Mouse (Mus musculus) lung, embryonic 14.5 days (tissue): ENCODE measurements around the gene Npm3. TPM values are rescaled to one million over a fixed set of nuclear protein-coding genes. Genes with fewer than 3 reads are reported as not detected.

Source experiments
- ATAC-seq: fragments of 200-750 bp; cut with Nextera tagmentation; 2 replicates; pipeline ENCODE4 v1.8.0; 2017; ENCODE audit warnings: mild to moderate bottlenecking, moderate TSS enrichment, moderate library complexity; ENCODE audit not compliant: insufficient read depth
- DNase-seq: peaks from one replicate; pipeline ENCODE4 v3.0.0-alpha.2; 2015
- H3K27ac ChIP-seq: fragments of 300-500 bp; sonication (generic); 2 replicates; pipeline ENCODE4 v1.5.1; 2014; ENCODE audit warnings: low read depth, mild to moderate bottlenecking, moderate library complexity
- H3K27me3 ChIP-seq: fragments of 300-500 bp; sonication (generic); 2 replicates; pipeline ENCODE4 v1.6.1; 2014; ENCODE audit warnings: low read length, control low read depth; ENCODE audit not compliant: insufficient read depth
- H3K36me3 ChIP-seq: fragments of 300-500 bp; sonication (generic); 2 replicates; pipeline ENCODE4 v1.6.1; 2014; ENCODE audit warnings: control low read depth; ENCODE audit not compliant: insufficient read depth
- H3K4me1 ChIP-seq: fragments of 300-500 bp; sonication (generic); 2 replicates; pipeline ENCODE4 v1.6.1; 2014; ENCODE audit warnings: antibody characterized with exemption, control low read depth; ENCODE audit not compliant: insufficient read depth
- H3K4me2 ChIP-seq: fragments of 300-500 bp; sonication (generic); 2 replicates; pipeline ENCODE4 v1.6.1; 2014; ENCODE audit warnings: mild to moderate bottlenecking
- H3K4me3 ChIP-seq: fragments of 300-500 bp; sonication (generic); 2 replicates; pipeline ENCODE4 v1.5.1; 2014; ENCODE audit warnings: low read depth, low read length
- H3K9ac ChIP-seq: fragments of 300-500 bp; sonication (generic); 2 replicates; pipeline ENCODE4 v1.6.1; 2014
- H3K9me3 ChIP-seq: fragments of 300-500 bp; sonication (generic); 2 replicates; pipeline ENCODE4 v1.6.1; 2016; ENCODE audit warnings: low read depth, low read length, control low read depth
- CTCF ChIP-seq: IDR thresholded peaks from 2 replicates; pipeline ENCODE4 v1.5.1; 2016; ENCODE audit warnings: antibody characterized with exemption, low read depth
- WGBS: fragments of 180-500 bp; shearing (Covaris S2); extraction: QIAGEN DNeasy Blood & Tissue Kit; methylation state at CpG from one replicate; pipeline ENCODE4 v1.1.7; 2014; 5-methylcytosine and 5-hydroxymethylcytosine counted together
- polyA plus RNA-seq: library from polyadenylated mRNA; unstranded; fragments of >200 nt; fragmentation: Nextera tagmentation; extraction: Ambion mirVana; gene quantifications from 2 replicates; pipeline ENCODE4 v1.2.1, GENCODE M21; 2014

Npm3 gene
- polyA plus RNA-seq, 1 experiment from 2014 or later = 20.0 TPM

DNA sequence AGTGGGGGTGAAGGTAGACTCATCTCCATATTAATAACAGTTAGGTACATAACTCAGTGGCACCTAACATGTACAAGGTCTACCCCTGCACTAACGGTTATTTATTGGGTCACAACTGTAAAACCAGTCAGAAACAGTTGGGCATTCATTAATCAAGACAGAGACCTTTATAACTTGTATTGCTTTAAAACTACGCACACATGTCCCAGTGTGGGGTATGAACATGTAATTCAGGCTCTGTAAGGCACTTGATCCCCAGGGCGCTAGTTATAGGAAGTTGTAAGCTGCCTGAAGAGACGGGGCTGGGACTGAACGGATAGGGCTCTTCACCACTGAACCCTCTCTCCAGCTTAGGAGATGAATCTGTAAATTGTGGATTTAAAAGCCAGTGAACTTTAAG lies 9.3 kb upstream of the Npm3 start:
- no peaks in the 10 kb centered on the region for H3K4me1 ChIP-seq
- H3K4me2 ChIP-seq = no peak overlapping the region
- H3K4me3 ChIP-seq = no peak overlapping the region
- H3K9ac ChIP-seq = no peak overlapping the region
- no peak for TF ChIP-seq CTCF
- 83% methylated on average over 5 of the region's 5 CpGs for WGBS
- no peaks in the 10 kb centered on the region for H3K9me3 ChIP-seq
- DNase-seq = no peak
- peaks cover 96% of the 10 kb centered on the region for H3K36me3 ChIP-seq
- no peaks in the 10 kb centered on the region for H3K27me3 ChIP-seq
- ATAC-seq = no peak
- no peak overlapping the region for H3K27ac ChIP-seq

DNA sequence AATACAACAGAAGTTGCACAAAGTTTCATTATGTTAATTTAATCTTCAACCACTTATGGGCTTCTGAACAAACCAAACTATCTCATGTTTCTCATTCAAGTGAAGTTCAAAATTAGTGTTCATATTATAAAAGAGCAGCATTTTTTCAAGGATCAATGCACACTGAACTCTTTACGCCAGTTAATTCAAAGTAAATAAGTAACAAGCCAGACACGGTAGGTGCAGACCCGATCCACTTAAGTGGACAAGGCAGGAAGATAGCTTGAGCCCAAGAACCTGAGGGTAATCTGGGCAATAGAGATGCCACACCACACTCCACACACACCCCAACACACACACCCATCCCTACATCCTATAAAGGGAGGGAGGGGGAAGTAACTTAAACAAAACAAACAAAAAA lies 4.2 kb upstream of the Npm3 start:
- H3K4me1 ChIP-seq = peaks cover 3% of the 10 kb centered on the region; the same call in 1 of the 2 replicates
- no peak overlapping the region for H3K4me2 ChIP-seq
- DNase-seq (no peak), ATAC-seq (no peak)
- no peaks in the 10 kb centered on the region for H3K9me3 ChIP-seq
- no peak overlapping the region for H3K27ac ChIP-seq
- no peak for TF ChIP-seq CTCF
- 88% methylated on average over 3 of the region's 3 CpGs for WGBS
- H3K36me3 ChIP-seq = peaks cover 76% of the 10 kb centered on the region
- H3K9ac ChIP-seq = no peak overlapping the region
- H3K27me3 ChIP-seq = no peaks in the 10 kb centered on the region
- H3K4me3 ChIP-seq = no peak overlapping the region

DNA sequence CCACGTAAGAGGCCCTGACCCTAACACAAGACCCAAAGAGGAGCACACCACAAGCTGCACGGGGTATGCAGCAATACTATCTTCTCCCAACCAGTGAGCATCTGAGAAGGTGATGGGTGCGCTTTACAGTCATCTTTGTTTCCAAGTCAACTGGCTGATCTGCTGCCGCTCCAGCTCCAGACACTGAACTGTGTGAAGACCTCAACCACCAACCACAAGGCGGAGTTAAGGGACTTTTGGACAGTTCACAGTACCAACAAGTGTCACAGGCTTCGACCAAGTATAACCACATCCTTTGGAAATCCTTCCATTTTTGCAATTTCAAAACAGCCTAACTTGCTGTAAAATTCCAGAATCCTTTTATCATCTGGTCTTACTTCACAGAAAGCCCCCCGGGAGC lies 2.5 kb upstream of the Npm3 start:
- ATAC-seq = no peak
- no peak overlapping the region for H3K27ac ChIP-seq
- H3K4me3 ChIP-seq = no peak overlapping the region
- TF ChIP-seq CTCF = no peak
- H3K36me3 ChIP-seq = peaks cover 59% of the 10 kb centered on the region
- peaks cover 7% of the 10 kb centered on the region; the same call in 1 of the 2 replicates for H3K4me1 ChIP-seq
- DNase-seq = no peak
- no peak overlapping the region for H3K4me2 ChIP-seq
- H3K9ac ChIP-seq = no peak overlapping the region
- no peaks in the 10 kb centered on the region for H3K27me3 ChIP-seq
- no peaks in the 10 kb centered on the region for H3K9me3 ChIP-seq
- WGBS = 88% methylated on average over 7 of the region's 7 CpGs

DNA sequence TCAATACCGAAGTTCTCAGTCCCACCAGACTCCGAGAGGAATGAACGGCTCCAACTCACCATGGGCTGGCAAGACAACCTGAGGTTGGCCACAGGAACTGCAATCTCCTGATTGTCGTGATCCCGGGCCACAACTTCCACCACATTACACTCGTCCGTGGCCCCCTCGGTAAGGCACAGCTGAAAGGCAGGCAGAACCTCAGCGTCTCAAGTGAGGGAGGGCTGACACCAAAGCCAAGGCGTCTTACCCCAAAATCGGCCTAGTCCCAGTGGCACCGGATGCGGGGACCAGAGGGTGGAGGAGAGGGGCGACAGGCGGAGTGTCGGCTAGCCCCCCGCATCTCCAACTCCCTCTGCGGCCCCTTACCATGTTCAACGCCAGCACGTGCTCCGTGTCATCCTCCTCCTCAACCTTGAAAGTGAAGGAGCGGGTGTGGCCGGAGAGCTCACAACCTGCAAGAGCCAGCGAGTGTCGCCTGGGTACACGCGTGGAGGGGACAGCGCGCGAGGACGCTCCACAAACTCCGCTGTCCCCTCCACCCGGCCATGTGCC lies 624 bp downstream of the Npm3 start:
- peak; percentile 23 for DNase-seq
- peak; percentile 31; the same call in 1 of the 2 replicates for ATAC-seq
- Histone ChIP-seq H3K4me3 (peak overlapping the region; percentile 85), H3K9me3 (no peaks in the 10 kb centered on the region), H3K36me3 (peaks cover 28% of the 10 kb centered on the region), H3K27ac (no peak overlapping the region), H3K27me3 (peaks cover 25% of the 10 kb centered on the region), H3K4me2 (peak overlapping the region; percentile 93), H3K9ac (peak overlapping the region; percentile 79), H3K4me1 (peaks cover 7% of the 10 kb centered on the region; the same call in 1 of the 2 replicates)
- under 1% methylated on average over 33 of the region's 33 CpGs for WGBS
- no peak for TF ChIP-seq CTCF

DNA sequence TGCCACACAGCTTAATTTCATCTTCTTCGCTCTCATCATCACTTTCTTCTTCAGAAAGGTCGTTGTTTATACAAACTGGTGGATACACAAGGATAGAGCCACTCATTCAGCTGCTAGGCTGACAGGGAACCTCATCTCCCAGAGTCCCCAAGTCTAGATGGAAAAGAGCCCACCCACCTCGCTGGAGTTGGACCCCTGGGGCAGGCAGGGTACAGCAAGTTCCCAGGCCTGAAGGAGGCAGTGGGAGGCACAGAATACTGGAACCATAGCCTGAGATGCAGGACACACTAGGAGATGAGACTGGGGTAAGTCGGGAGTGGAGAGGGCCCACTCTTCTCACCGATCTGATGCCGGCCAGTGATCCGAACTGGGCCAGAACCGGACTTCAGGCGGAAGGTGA lies 1.2 kb downstream of the Npm3 start:
- ATAC-seq (peak; percentile 19; the same call in 1 of the 2 replicates), DNase-seq (no peak)
- H3K9ac ChIP-seq = peak overlapping the region; percentile 79
- no peak overlapping the region for H3K27ac ChIP-seq
- peaks cover 25% of the 10 kb centered on the region for H3K36me3 ChIP-seq
- H3K4me3 ChIP-seq = peak overlapping the region; percentile 85
- H3K4me2 ChIP-seq = peak overlapping the region; percentile 93
- H3K9me3 ChIP-seq = no peaks in the 10 kb centered on the region
- peaks cover 7% of the 10 kb centered on the region; the same call in 1 of the 2 replicates for H3K4me1 ChIP-seq
- no peak for TF ChIP-seq CTCF
- 40% methylated on average over 9 of the region's 9 CpGs for WGBS
- H3K27me3 ChIP-seq = peaks cover 30% of the 10 kb centered on the region

DNA sequence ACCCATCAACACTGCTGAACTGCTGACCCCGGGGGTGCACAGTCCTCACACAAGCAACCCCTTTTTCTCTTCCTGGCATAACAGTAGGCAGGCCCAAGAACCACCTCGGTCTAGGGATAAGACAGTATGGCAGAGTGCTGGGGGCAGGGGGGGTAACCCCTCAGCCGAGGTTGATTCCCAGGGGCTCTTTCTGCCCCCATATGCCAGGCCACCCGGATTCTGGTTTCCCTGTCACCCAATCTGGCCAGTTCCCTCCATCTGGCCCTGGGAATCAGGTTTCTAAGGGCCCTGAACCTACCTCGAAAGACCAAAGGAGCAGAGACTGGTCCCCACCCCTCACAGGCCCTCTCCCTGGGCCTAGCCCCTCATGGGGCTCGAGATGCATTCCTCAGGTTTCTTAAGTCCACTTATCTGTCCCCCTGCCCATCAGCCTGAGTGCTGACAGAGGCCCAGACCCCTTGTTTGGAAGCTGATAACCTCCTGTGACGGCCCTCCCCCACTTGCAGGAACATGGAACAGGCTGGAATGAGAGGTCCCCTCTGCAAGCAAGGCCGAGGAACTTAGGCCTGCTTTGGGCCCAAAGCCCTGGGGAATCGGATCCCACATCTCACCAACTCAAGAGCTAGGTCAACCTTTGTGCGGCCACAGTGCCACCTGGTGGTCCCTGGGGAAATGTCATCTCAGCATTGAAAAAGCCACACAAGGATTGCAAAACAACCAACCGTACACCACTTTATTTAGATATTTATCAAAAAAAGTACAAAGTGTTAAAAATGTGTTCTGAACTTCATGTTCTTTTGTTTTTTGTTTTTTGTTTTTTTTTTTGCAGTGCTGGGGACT lies 2.1 kb downstream of the Npm3 start:
- 14% methylated on average over 11 of the region's 11 CpGs for WGBS
- peak; percentile 91 for TF ChIP-seq CTCF
- peaks cover 38% of the 10 kb centered on the region for H3K27me3 ChIP-seq
- no peaks in the 10 kb centered on the region for H3K9me3 ChIP-seq
- no peak overlapping the region for H3K4me2 ChIP-seq
- H3K9ac ChIP-seq = no peak overlapping the region
- peaks cover 9% of the 10 kb centered on the region; the same call in 1 of the 2 replicates for H3K4me1 ChIP-seq
- H3K4me3 ChIP-seq = no peak overlapping the region
- peaks cover 17% of the 10 kb centered on the region for H3K36me3 ChIP-seq
- no peak overlapping the region for H3K27ac ChIP-seq
- 0 out of 2 replicates have a peak, but pooled peaks have one; percentile 11 for ATAC-seq
- DNase-seq = peak; percentile 96
